Mouse (Mus musculus) kidney, adult 2 months (tissue): ENCODE results near the gene Tubb4a.
"Not testable (repeated sequence)": the region's sequence is repeated elsewhere in the genome, so short reads cannot be mapped to it uniquely, and the experiment has no call there.

Experiments
- CTCF ChIP-seq: fragments of 200-500 bp; conservative IDR thresholded peaks from 2 replicates; pipeline ENCODE4 v1.5.1; 2011; ENCODE audit warnings: low read depth, mild to moderate bottlenecking, control low read depth, low read length, moderate library complexity, mixed read lengths; ENCODE audit not compliant: insufficient read depth, insufficient read length
- POLR2A ChIP-seq: fragments of 200-500 bp; IDR thresholded peaks from one replicate; pipeline ENCODE4 v1.6.1; 2011; ENCODE audit warnings: low read depth, low read length, control low read depth

DNA sequence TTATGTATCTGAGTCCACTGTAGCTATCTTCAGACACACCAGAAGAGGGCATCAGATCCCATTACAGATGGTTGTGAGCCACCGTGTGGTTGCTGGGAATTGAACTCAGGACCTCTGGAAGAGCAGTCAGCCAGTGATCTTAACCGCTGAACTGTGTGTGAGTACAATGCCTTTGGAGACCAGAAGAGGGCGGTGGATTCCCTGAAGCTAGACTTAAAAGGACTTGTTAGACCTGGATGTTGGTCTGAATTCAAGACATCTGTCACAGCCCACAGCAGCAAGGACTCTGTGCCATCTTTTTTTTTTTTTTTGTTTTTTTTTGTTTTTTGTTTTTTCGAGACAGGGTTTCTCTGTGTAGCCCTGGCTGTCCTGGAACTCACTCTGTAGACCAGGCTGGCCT is 35.9 kb downstream of the Tubb4a start:
- TF ChIP-seq CTCF, result 0 out of 2 replicates have a peak, but pooled peaks have one; percentile 16
- TF ChIP-seq POLR2A, result not testable (repeated sequence)
